ENCODE assay signal across 13 mouse cellular contexts in the genomic region with DNA sequence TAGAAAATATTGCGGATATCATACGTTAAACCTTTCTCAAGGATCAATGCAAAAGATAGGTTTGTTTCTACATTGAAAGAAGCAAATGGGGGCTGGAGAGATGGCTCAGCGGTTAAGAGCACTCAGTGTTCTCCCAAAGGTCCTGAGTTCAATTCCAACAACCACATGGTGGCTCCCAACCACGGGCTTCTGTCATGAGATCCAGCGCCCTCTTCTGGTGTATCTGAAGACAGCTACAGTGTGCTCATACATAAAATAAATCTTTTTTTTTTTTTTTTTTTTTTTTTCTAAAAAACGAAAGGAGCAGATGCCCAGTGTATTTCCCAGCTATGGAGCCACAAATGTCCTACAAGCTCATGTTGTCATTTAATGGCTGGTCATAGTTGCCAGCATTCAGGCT. TPM values are rescaled to one million over a fixed set of nuclear protein-coding genes. Genes with fewer than 3 reads are reported as not detected.
A peak's percentile ranks its signal among the peaks of the same experiment; 100 is the strongest.
DNase-seq lines count a peak whose midpoint lies in the region; ATAC-seq and TF ChIP-seq lines count a peak whose summit lies in the region.
"Had no signal": no experiment of that assay in that cellular context is flagged by ENCODE, and none has a peak within 500 bp of the region (broad histone marks: within the 10 kb centered on the region; RNA-seq: fewer than 3 reads in every experiment).

No protein-coding gene starts in this region.

- H3K4me1 ChIP-seq in heart, adult 2 months (ENCODE audit: control insufficient read depth, insufficient read depth, low read length), result no peaks in the 10 kb centered on the region
- no peaks in the 10 kb centered on the region for H3K4me1 ChIP-seq in midbrain, postnatal 0 days (ENCODE audit: insufficient read depth, low read length)
- H3K4me1 ChIP-seq in midbrain, embryonic 15.5 days, result no peaks in the 10 kb centered on the region

- no peak overlapping the region for H3K4me2 ChIP-seq in midbrain, postnatal 0 days (ENCODE audit: low read depth, low read length, poor library complexity, severe bottlenecking)
- no peak overlapping the region for H3K4me2 ChIP-seq in midbrain, embryonic 15.5 days

- no peak for TF ChIP-seq POLR2A in heart, adult 2 months (IDR thresholded peaks at IDR 0.05; ENCODE audit: insufficient read depth, low read depth, low read length)
- TF ChIP-seq POLR2A in brain, embryonic 14.5 days (IDR thresholded peaks at IDR 0.05; ENCODE audit: borderline replicate concordance, extremely low read depth, insufficient read depth, insufficient read length, poor library complexity, severe bottlenecking), result no peak

- H3K4me3 ChIP-seq in heart, adult 2 months, result no peak overlapping the region
- H3K4me3 ChIP-seq in midbrain, postnatal 0 days (ENCODE audit: low read depth, low read length), result no peak overlapping the region
- H3K4me3 ChIP-seq in midbrain, embryonic 15.5 days, result no peak overlapping the region

- 63% methylated on average over 6 of the region's 6 CpGs for WGBS in heart, adult 2 months
- WGBS in midbrain, postnatal 0 days, result 77% methylated on average over 6 of the region's 6 CpGs
- WGBS in midbrain, embryonic 15.5 days, result 66% methylated on average over 6 of the region's 6 CpGs

- H3K27me3 ChIP-seq in heart, adult 2 months (ENCODE audit: control insufficient read depth, insufficient read depth, low read length), result no peaks in the 10 kb centered on the region
- H3K27me3 ChIP-seq in midbrain, postnatal 0 days (ENCODE audit: insufficient read depth, low read length), result no peaks in the 10 kb centered on the region
- H3K27me3 ChIP-seq in midbrain, embryonic 15.5 days (replicated peaks), result no peaks in the 10 kb centered on the region
- no peaks in the 10 kb centered on the region for H3K27me3 ChIP-seq in splenic B cell, adult 2 months (ENCODE audit: control insufficient read depth, insufficient read depth, low read length, poor library complexity, severe bottlenecking)

- TF ChIP-seq CTCF in heart, adult 2 months (IDR thresholded peaks at IDR 0.05), result peak; percentile 48
- TF ChIP-seq CTCF in midbrain, postnatal 0 days (IDR thresholded peaks at IDR 0.05), result peak; percentile 64
- no peak; the same call in 1 of the 2 replicates for TF ChIP-seq CTCF in brain, embryonic 14.5 days (IDR thresholded peaks at IDR 0.05; ENCODE audit: borderline replicate concordance, extremely low read depth, insufficient read depth, insufficient read length)

- peaks cover 6% of the 10 kb centered on the region for H3K36me3 ChIP-seq in heart, adult 2 months (ENCODE audit: control insufficient read depth, insufficient read depth, low read length)
- H3K36me3 ChIP-seq in midbrain, postnatal 0 days (ENCODE audit: insufficient read depth, low read length), result peaks cover 57% of the 10 kb centered on the region
- peaks cover 54% of the 10 kb centered on the region for H3K36me3 ChIP-seq in midbrain, embryonic 15.5 days (replicated peaks)
- peaks cover 5% of the 10 kb centered on the region for H3K36me3 ChIP-seq in splenic B cell, adult 2 months (ENCODE audit: control insufficient read depth, insufficient read depth, low read length, poor library complexity, severe bottlenecking)

- no peaks in the 10 kb centered on the region for H3K79me2 ChIP-seq in heart, adult 2 months (replicated peaks; ENCODE audit: control insufficient read depth, insufficient read depth, low read length)

- no peak overlapping the region for H3K27ac ChIP-seq in heart, adult 2 months
- H3K27ac ChIP-seq in midbrain, postnatal 0 days (ENCODE audit: low read depth, low read length), result no peak overlapping the region
- H3K27ac ChIP-seq in midbrain, embryonic 15.5 days, result no peak overlapping the region

- intact Hi-C loops in heart, adult 2 months (cut with DNase I), result no loop called here
- intact Hi-C loops in heart, postnatal 10 days (cut with DNase I), result no loop called here

- ATAC-seq in midbrain, postnatal 0 days (ENCODE audit: low FRiP score), result no peak
- no peak for ATAC-seq in midbrain, embryonic 15.5 days (replicated peaks)

- no peak overlapping the region for H3K9ac ChIP-seq in heart, adult 2 months (ENCODE audit: low read depth, low read length)
- no peak overlapping the region for H3K9ac ChIP-seq in midbrain, postnatal 0 days (replicated peaks; ENCODE audit: low read length, poor library complexity, severe bottlenecking)
- no peak overlapping the region for H3K9ac ChIP-seq in midbrain, embryonic 15.5 days

- no peaks in the 10 kb centered on the region for H3K9me3 ChIP-seq in midbrain, postnatal 0 days (ENCODE audit: low read length)
- H3K9me3 ChIP-seq in midbrain, embryonic 15.5 days, result no peaks in the 10 kb centered on the region

- DNase-seq in heart, adult 2 months, result no peak
- no peak for DNase-seq in heart, postnatal 10 days
- peak; percentile 63 for DNase-seq in midbrain, postnatal 0 days (ENCODE audit: low spot score)
- DNase-seq in brain, embryonic 14.5 days (ENCODE audit: low read depth), result peak; percentile 25
- peak; percentile 52 for DNase-seq in splenic B cell, adult 2 months (ENCODE audit: low read depth, low spot score)
- no peak for DNase-seq in right cerebral cortex, adult 18-20 months
- DNase-seq in cerebellum, postnatal 36 days, result no peak
- DNase-seq: kidney, adult 11 months had no signal

- no peak for TF ChIP-seq EP300 in heart, adult 2 months (IDR thresholded peaks at IDR 0.05; ENCODE audit: insufficient read depth, low read depth, low read length)

RNA-seq across cellular contexts. Expression of a gene that starts 6.1 kb away (rescaled TPM):
- under 1 TPM in 1 of 2 experiments, not detected in 1; 0.05 TPM for total RNA-seq in heart, adult 2 months (2021)
- 0.18 and 0.35 TPM in 2 replicates for polyA plus RNA-seq in heart, adult 2 months (2012; rRNA removed)
- under 1 TPM; 0.12 to 0.50 TPM for total RNA-seq in heart, postnatal 10 days (2021)
- 7.7 and 16.0 TPM in 2 replicates for total RNA-seq in midbrain, postnatal 0 days (2014; rRNA removed)
- polyA plus RNA-seq in midbrain, postnatal 0 days (2015; fragmentation: Nextera tagmentation; extraction: Ambion mirVana), result 2.3 and 2.9 TPM in 2 replicates
- polyA plus RNA-seq in midbrain, embryonic 15.5 days (2015; fragmentation: Nextera tagmentation; extraction: Ambion mirVana), result 7.9 and 8.3 TPM in 2 replicates
- 17.2 and 21.5 TPM in 2 replicates for polyA plus RNA-seq in brain, embryonic 14.5 days (2012; rRNA removed)

RNA-seq across cellular contexts. Expression of a gene that starts 16.8 kb away (rescaled TPM):
- 10 to 100 TPM; 57.4 to 68.5 TPM for total RNA-seq in heart, adult 2 months (2021)
- 81.9 and 100 TPM in 2 replicates for polyA plus RNA-seq in heart, adult 2 months (2012; rRNA removed)
- total RNA-seq in heart, postnatal 10 days (2021), result 10 to 100 TPM; 74.7 to 75.0 TPM
- total RNA-seq in midbrain, postnatal 0 days (2014; rRNA removed), result 136 and 152 TPM in 2 replicates
- polyA plus RNA-seq in midbrain, postnatal 0 days (2015; fragmentation: Nextera tagmentation; extraction: Ambion mirVana), result 126 and 130 TPM in 2 replicates
- 143 and 156 TPM in 2 replicates for polyA plus RNA-seq in midbrain, embryonic 15.5 days (2015; fragmentation: Nextera tagmentation; extraction: Ambion mirVana)
- polyA plus RNA-seq in brain, embryonic 14.5 days (2012; rRNA removed), result 138 and 161 TPM in 2 replicates

RNA-seq across cellular contexts. Expression of a gene that starts 57.2 kb away (rescaled TPM):
- not detected for total RNA-seq in heart, adult 2 months (2021)
- polyA plus RNA-seq in heart, adult 2 months (2012; rRNA removed), result not detected in 2 replicates
- total RNA-seq in heart, postnatal 10 days (2021), result not detected
- total RNA-seq in midbrain, postnatal 0 days (2014; rRNA removed), result not detected in 2 replicates
- not detected in 2 replicates for polyA plus RNA-seq in midbrain, postnatal 0 days (2015; fragmentation: Nextera tagmentation; extraction: Ambion mirVana)
- not detected in 2 replicates for polyA plus RNA-seq in midbrain, embryonic 15.5 days (2015; fragmentation: Nextera tagmentation; extraction: Ambion mirVana)
- not detected in 2 replicates for polyA plus RNA-seq in brain, embryonic 14.5 days (2012; rRNA removed)
- total RNA-seq: heart, adult 8-10 months; megakaryocyte, adult 5-6 weeks; neutrophil, adult 5-6 weeks had no signal
- polyA plus RNA-seq: stomach, embryonic 14.5 days had no signal

Comparison
In these comparisons a context has a peak if more than half of its experiments do, and no peak if none do; other contexts are left out.
1. DNase-seq: peak in midbrain, postnatal 0 days (single experiment), brain, embryonic 14.5 days (single experiment) and splenic B cell, adult 2 months (single experiment); none in heart, adult 2 months (0 of 2), heart, postnatal 10 days (0 of 2), right cerebral cortex, adult 18-20 months (single experiment) and cerebellum, postnatal 36 days (0 of 2).